Mouse (Mus musculus) kidney, adult 11 months (tissue): ENCODE results near the gene Gm14393.
"Not testable (repeated sequence)": the region's sequence is repeated elsewhere in the genome, so short reads cannot be mapped to it uniquely, and the experiment has no call there.

Experiments
- DNase-seq: peaks from one replicate; pipeline ENCODE4 v3.0.0; 2022

The Gm14393 gene

GRCm38 (mm10) chr2:175067681-175068261 lies at the start of gene Gm14393:
Gene Gm14393, minus strand, starts transcription at chr2:175067781.
- not testable (repeated sequence) for DNase-seq

- DNase-seq, result peak; percentile 1
Observed at GRCm38 (mm10) chr2:175044268-175044667, 23.3 kb downstream of the Gm14393 start.
